Mouse (Mus musculus) liver, postnatal 0 days (tissue): ENCODE results near the gene Rims3.

Source experiments
- CTCF ChIP-seq: sonication (generic); IDR thresholded peaks from 2 replicates; pipeline ENCODE4 v1.5.1; 2016; ENCODE audit warnings: antibody characterized with exemption, low read depth
- EP300 ChIP-seq: IDR thresholded peaks from 2 replicates; pipeline ENCODE4 v1.6.1; 2016; ENCODE audit warnings: antibody characterized with exemption, low read depth, mild to moderate bottlenecking

DNA sequence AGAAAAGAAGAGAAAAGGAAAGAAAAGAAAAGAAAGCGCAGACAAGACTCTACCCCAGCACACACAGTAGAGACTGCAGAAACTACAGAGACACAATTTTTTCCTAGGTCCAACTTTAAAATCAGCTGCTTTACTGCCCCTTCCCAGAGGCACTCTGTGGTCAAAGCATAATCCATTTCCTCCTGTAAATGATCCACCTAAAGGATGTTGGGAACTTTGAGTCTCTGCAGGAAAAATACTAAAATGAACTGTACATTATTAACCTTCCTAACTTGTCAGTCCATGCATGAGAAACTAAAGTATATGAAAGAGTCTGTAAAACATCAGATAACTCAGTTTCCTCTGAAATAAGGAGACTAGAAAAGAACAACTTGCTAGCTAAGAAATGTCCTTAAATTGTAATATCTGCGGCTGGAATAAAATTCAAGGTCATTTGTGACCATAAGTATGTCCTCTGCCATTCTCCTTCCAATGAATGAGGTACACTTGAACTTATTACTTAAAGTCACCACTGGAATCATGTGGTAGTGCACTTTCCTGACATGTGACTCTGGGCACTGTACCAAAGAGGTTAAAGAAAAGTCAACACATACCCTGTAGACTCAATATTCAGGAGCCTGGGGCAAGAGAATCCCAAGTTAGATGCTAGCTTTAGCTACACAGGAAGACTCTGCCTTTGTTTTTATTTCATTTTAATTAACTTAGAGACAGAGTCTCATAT, 32.3 kb upstream of the Rims3 start:
- TF ChIP-seq CTCF: no peak
- TF ChIP-seq EP300: no peak
